Mouse (Mus musculus) kidney, adult 2 months (tissue): ENCODE measurements around the gene Gpn2.

Source experiments
- CTCF ChIP-seq: fragments of 200-500 bp; conservative IDR thresholded peaks from 2 replicates; pipeline ENCODE4 v1.5.1; 2011; ENCODE audit warnings: low read depth, mild to moderate bottlenecking, control low read depth, low read length, moderate library complexity, mixed read lengths; ENCODE audit not compliant: insufficient read depth, insufficient read length
- POLR2A ChIP-seq: fragments of 200-500 bp; IDR thresholded peaks from one replicate; pipeline ENCODE4 v1.6.1; 2011; ENCODE audit warnings: low read depth, low read length, control low read depth

DNA sequence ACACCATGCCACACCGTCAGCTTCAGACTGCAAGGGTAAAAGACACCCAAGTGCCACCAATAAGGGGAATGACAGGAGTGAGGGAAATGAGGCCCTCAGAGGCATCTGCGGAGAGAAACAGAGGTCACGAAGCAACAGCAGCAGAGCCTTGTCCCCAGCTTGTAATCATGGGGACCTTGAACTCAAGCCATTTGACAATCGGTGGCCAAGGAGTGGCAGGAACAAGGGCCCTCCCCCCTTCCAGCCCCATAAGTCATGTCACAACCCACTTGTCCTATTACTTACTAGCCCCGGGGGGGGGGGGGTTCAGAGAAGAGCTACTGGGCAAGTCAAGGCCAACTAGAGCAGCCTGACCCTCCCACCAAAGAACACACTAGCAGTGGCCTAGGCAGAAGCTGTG, 47.5 kb upstream of the Gpn2 start:
- TF ChIP-seq POLR2A, result no peak
- no peak for TF ChIP-seq CTCF
